Mouse (Mus musculus): Measurements from ENCODE around the gene Hlcs.

The Hlcs gene

GRCm38 (mm10) chr16:94246058-94246784 lies 67.2 kb downstream of the Hlcs start:
- DNase-seq (ENCODE audit: low read depth, low spot score) = no peak

DNA sequence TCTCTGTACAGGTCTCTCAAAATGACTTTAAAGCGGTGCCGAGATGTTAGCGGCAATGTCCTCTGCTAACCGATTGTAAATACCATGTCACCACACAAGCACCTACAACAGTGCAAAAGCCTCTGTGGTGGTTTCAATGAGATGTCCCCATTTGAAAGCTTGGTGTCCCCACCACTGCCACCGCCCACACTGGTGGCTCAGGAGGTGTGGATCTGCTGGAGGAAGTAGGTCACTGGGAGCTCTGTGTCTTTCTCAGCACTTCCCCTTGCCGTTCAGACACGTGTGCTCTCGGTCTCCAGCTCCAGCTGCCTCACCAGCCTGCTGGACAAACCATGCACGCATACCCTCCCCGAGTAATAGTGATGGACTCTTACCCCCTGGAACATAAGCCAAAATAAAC lies 72.2 kb downstream of the Hlcs start:
- DNase-seq (ENCODE audit: low read depth, low spot score) = peak; percentile 85

DNA sequence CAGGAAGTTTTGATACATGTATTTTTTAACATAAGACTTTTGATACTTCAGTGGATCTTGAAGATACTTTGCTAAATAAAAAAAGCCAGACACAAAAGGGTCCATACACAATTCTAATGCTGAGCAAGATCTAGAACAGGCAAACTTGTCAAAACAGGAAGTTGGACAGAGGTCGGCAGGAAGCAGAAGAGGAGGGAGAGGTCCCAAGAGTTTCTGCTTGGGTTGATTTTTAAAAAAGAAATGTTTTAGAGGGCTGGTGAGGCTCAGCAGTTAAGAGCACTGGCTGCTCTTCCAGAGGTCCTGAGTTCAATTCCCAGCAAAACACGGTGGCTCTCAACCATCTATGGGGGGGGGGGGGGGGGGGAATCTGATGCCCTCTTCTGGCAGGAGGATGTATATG lies 73.2 kb downstream of the Hlcs start:
- peak; percentile 55 for DNase-seq (ENCODE audit: low read depth, low spot score)

- peak; percentile 64 for DNase-seq (ENCODE audit: low read depth, low spot score)
Measured at GRCm38 (mm10) chr16:94239567-94239966, 73.8 kb downstream of the Hlcs start.

GRCm38 (mm10) chr16:94239146-94239545 lies 74.2 kb downstream of the Hlcs start:
- DNase-seq (ENCODE audit: low read depth, low spot score) = peak; percentile 38

GRCm38 (mm10) chr16:94237130-94237484 lies 76.3 kb downstream of the Hlcs start:
- DNase-seq (ENCODE audit: low read depth, low spot score) = no peak

GRCm38 (mm10) chr16:94236226-94237129 lies 76.9 kb downstream of the Hlcs start:
- DNase-seq (ENCODE audit: low read depth, low spot score) = peak; percentile 91

DNA sequence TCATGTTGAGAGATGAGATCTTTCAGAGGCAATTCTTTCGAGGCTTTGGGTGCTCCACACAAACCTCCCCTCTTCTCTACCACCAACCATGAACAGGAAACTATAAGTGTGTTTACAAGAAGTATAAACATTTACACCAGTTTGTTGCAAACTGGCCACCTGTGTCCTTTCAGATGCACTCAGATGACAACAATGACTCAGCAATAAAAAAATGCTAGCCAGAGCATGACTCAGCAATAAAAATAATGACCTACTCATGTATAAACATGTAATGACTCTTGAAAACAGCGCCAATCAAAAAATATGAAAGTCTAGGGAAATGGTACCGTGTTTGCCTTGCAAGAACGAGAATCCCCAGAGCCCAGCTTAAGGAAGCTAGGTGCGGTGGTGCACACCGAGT lies 77.7 kb downstream of the Hlcs start:
- peak; percentile 35 for DNase-seq (ENCODE audit: low read depth, low spot score)

DNA sequence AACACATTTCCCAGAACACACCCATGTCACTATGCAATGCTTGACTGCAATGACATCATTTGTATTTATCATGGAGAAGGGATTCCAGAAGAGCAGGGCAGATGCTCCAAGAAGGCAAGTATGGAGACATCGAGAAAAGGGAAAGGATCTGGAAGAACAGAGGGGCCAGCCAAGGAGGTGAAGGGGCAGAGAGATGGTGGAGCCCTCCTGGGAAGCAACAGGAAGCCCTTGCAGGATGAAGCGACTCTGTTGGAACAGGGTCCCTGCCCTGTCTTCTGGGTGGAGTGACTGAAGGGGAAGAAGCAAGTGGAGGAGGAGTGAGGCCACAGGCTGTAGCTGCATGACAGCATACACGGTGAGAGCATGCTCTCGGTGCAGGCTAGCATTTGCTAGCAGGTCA lies 79.2 kb downstream of the Hlcs start:
- no peak for DNase-seq (ENCODE audit: low read depth, low spot score)

GRCm38 (mm10) chr16:94230909-94231575 lies 82.3 kb downstream of the Hlcs start:
- no peak for DNase-seq (ENCODE audit: low read depth, low spot score)

- no peak for DNase-seq (ENCODE audit: low read depth, low spot score)
Measured at GRCm38 (mm10) chr16:94230499-94230898, 82.9 kb downstream of the Hlcs start.

DNA sequence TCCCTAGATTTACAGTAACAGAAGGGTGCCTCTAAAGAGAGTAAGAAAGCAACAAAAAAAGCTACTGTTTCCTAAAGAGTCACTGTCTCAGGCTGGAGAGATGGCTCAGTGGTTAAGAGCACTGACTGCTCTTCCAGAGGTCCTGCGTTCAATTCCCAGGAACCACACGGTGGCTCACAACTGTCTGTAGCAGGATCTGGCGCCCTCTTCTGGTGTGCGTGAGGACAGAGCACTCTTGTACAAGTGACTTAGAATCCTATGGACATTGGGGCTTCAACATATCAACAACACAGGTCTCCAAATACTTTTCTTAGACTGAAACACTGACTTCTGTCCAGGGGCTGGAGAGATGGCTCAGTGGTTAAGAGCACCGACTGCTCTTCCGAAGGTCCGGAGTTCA lies 83.5 kb downstream of the Hlcs start:
- no peak for DNase-seq (ENCODE audit: low read depth, low spot score)

- no peak for DNase-seq (ENCODE audit: low read depth, low spot score)
Measured at GRCm38 (mm10) chr16:94228858-94229555, 84.4 kb downstream of the Hlcs start.

- no peak for DNase-seq (ENCODE audit: low read depth, low spot score)
Measured at GRCm38 (mm10) chr16:94227328-94228018, 85.9 kb downstream of the Hlcs start.

DNA sequence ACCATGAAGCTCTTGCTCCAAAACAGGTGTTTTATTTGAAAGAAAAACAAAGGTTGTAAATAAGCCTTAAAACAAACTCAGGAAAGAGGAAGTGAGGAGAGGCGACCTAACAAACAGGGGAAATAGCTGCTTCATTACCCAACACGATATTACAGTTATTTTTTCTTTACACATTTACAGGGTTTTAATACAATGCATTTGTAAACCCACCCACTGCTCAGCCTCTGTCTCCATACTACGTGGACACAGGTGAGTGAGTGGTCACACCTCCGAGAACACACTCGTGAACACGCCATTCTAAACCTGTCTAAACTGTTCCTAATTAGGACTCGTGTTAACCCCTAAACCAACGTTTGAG lies 90.0 kb downstream of the Hlcs start:
- no peak for DNase-seq (ENCODE audit: low read depth, low spot score)

DNA sequence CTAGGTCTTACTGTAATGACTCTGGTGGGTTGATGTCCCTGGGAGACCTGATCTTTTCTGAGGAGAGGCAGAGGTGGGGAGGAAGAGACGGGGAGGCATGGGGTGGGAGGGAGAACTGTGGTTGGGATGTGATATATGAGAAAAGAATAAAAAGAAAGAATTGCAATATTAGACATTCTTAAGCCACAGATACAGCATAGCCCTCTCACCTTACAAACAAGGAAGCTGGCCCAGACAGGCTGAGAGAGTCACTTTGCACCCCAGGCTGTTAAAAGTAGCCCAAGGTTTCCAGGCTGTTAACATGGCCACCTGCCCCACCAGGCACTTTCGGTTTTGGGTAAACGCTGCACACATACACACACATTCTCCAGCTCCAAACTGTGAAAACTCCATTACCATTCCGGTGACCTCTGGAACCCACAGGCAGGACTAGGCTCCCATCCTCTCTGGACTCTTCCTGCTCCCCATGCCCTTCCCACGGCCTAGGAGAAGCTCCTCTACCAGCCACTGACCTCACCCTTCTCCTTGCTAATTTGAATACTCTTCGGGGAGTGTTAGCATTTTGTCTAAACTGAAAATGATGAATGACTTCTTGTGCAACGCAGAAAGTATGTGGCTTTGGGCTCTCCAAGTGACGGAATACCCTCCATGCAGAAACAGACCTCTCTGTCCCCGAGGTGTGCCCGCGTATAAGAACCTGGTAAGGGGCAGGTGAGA lies 90.6 kb downstream of the Hlcs start:
- DNase-seq (ENCODE audit: low read depth, low spot score) = peak; percentile 8

DNA sequence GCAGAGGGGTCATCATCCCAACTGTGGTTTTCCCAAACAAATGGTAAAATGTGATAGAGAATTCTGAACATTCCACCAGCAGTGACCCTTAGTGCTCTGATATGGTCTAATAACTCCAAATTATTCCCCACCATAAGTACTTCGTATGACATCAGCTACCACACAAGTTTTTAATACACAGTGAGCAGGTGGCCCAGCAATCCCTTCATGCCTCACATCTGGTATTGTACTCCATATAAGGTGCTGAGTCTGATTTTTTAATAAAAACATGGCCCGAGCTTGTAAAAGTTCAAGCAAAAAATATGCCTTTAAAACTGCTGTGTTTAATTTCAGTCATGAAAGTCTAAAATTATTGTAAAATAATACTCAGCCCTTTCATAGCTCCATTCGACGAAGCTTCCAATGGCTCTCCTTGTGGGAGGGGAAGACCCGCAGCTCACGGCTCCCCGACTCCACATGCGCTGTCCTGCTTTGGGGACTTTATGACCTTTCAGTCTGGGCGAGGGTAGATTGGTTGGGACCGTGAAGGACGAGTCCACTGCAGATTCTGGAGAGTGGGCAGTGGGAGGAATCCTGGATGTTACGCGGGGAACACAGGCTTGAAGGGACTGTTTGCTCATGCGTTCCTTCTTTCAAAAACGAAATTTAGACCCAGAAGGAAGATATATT lies 102.5 kb downstream of the Hlcs start:
- no peak for DNase-seq (ENCODE audit: low read depth, low spot score)

GRCm38 (mm10) chr16:94209626-94210025 lies 103.7 kb downstream of the Hlcs start:
- no peak for DNase-seq (ENCODE audit: low read depth, low spot score)

DNA sequence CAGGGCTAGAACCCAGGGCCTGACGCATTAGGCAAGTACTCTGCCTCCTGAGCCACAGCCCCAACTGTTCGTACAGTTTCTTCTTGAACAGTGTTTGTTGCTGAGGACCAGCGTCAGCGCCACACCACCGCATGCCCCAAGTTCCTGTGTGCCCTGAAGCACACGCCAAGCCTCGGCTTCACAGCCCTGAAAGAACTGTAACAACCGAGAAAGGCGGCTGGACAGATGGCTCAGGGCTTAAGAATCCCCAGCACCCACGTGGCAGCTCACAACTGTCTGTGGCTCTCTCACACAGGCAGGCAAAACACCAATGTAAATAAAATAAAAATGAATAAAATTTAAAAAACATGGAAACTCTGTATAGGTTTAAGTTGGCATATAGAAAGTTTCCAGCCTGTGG lies 104.5 kb downstream of the Hlcs start:
- DNase-seq (ENCODE audit: low read depth, low spot score) = no peak

- DNase-seq (ENCODE audit: low read depth, low spot score) = no peak
Measured at GRCm38 (mm10) chr16:94208152-94208551, 105.2 kb downstream of the Hlcs start.
